Mouse (Mus musculus) limb, embryonic 14.5 days (tissue): ENCODE measurements at regions not wholly inside any gene's neighbourhood (a gene's known extent, or its start where the extent isn't known, plus 50 kb on each side); places are given as distances from the start of the nearest gene placed in this dataset.

Experiments used
- ATAC-seq: fragments of 200-750 bp; cut with Nextera tagmentation; 2 replicates; pipeline ENCODE4 v1.8.0; 2017; ENCODE audit warnings: low read depth, moderate number of reproducible peaks, moderate TSS enrichment; ENCODE audit not compliant: low FRiP score
- DNase-seq: peaks from one replicate; pipeline ENCODE4 v3.0.0-alpha.2; 2015; ENCODE audit warnings: low spot score
- H3K27ac ChIP-seq: fragments of 300-500 bp; sonication (generic); replicated peaks from 2 replicates; pipeline ENCODE4 v1.5.1; 2014; ENCODE audit warnings: low read depth, mild to moderate bottlenecking, low read length, moderate library complexity, mixed read lengths
- H3K27me3 ChIP-seq: fragments of 300-500 bp; sonication (generic); 2 replicates; pipeline ENCODE4 v1.6.1; 2014; ENCODE audit warnings: low read length, mixed read lengths; ENCODE audit not compliant: control insufficient read depth, insufficient read depth
- H3K36me3 ChIP-seq: fragments of 300-500 bp; sonication (generic); 2 replicates; pipeline ENCODE4 v1.6.1; 2014; ENCODE audit warnings: mild to moderate bottlenecking, low read length, moderate library complexity, mixed read lengths; ENCODE audit not compliant: control insufficient read depth, insufficient read depth
- H3K4me1 ChIP-seq: fragments of 300-500 bp; sonication (generic); 2 replicates; pipeline ENCODE4 v1.6.1; 2014; ENCODE audit warnings: antibody characterized with exemption, low read length, mixed read lengths; ENCODE audit not compliant: control insufficient read depth, insufficient read depth
- H3K4me2 ChIP-seq: fragments of 300-500 bp; sonication (generic); replicated peaks from 2 replicates; pipeline ENCODE4 v1.6.1; 2014; ENCODE audit warnings: low read depth, mild to moderate bottlenecking, low read length, moderate library complexity; ENCODE audit not compliant: severe bottlenecking
- H3K4me3 ChIP-seq: fragments of 300-500 bp; sonication (generic); replicated peaks from 2 replicates; pipeline ENCODE4 v1.5.1; 2014; ENCODE audit warnings: low read length
- H3K9ac ChIP-seq: fragments of 300-500 bp; sonication (generic); 2 replicates; pipeline ENCODE4 v1.6.1; 2014; ENCODE audit warnings: mild to moderate bottlenecking, low read depth, low read length, moderate library complexity; ENCODE audit not compliant: severe bottlenecking
- H3K9me3 ChIP-seq: fragments of 300-500 bp; sonication (generic); 2 replicates; pipeline ENCODE4 v1.6.1; 2016; ENCODE audit warnings: low read length; ENCODE audit not compliant: control insufficient read depth
- POLR2A ChIP-seq: fragments of 200-500 bp; IDR thresholded peaks from 2 replicates; pipeline ENCODE4 v1.8.0; 2012; ENCODE audit warnings: inconsistent platforms, mild to moderate bottlenecking, moderate library complexity, borderline replicate concordance; ENCODE audit not compliant: insufficient read depth, insufficient read length; ENCODE audit errors: extremely low read depth
- WGBS: fragments of 180-500 bp; shearing (Covaris S2); extraction: QIAGEN DNeasy Blood & Tissue Kit; methylation state at CpG from one replicate; pipeline ENCODE4 v1.1.7; 2014; 5-methylcytosine and 5-hydroxymethylcytosine counted together

DNA sequence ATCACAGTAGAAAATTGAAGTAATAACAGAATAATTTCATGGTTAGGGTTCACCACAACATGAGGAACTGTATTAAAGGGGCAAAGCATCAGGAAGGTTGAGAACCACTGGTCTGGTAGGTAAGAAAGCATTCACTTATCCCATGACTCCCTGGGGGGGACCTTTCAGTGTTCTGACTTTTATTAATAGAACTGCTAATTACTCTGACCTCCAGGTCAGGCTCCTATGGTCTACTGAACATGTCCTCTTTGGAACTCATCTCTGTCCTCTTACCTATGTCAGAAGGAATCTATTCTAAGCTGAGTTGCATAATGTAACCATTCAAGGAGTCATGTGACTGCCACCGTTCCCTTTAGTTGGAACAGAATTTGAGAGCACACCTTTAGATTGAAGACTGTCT lies 65.3 kb upstream of the Igfbp5 start:
- H3K36me3 ChIP-seq = no peaks in the 10 kb centered on the region
- peaks cover 3% of the 10 kb centered on the region for H3K4me1 ChIP-seq
- no peak for TF ChIP-seq POLR2A
- no peak overlapping the region for H3K4me2 ChIP-seq
- no peak overlapping the region for H3K4me3 ChIP-seq
- no peaks in the 10 kb centered on the region for H3K27me3 ChIP-seq
- no peak overlapping the region for H3K9ac ChIP-seq
- no peak overlapping the region for H3K27ac ChIP-seq
- no peak for DNase-seq
- ATAC-seq = no peak
- no peaks in the 10 kb centered on the region for H3K9me3 ChIP-seq
- 94% methylated on average over 1 of the region's 1 CpGs for WGBS

DNA sequence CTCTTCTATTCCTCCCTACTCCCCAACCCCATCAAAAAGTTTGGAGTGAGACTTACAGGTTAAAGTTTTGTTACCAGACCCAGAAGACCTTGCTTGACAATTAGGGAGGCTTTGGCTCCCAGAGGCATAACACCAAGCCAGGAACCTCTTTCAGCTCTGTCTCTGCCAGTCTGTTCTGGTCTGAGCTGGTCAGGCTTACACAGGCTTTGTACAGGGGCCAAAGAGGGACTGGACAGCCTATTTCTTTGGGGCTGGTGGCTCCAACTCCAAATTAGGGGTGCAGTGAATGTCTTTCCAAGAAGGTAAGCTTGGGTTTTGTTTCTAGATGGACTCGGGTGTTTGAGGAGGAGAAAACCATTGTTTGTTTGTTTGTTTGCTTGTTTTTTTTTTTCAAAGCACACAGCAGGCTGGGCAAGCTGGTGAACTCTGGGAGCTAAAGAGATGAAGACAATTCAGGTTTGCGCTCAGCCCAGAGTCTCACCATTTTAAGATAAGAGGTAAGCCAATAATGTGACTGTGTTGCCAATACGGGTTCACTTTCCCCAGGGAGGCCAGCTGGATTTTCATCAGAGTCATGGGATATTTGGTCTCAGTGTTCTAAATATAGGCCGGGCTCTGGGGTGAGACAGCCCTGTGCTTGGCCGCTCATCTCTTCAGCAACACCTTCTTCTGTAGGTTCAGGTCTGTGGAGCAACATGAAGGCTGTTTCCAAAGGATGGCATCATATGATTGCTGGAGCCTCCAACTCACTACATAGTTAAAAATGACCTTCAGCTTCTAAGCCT lies 62.2 kb upstream of the Igfbp5 start:
- Histone ChIP-seq H3K27ac (no peak overlapping the region), H3K9ac (no peak overlapping the region), H3K4me1 (no peaks in the 10 kb centered on the region; the same call in 1 of the 2 replicates), H3K9me3 (no peaks in the 10 kb centered on the region), H3K4me2 (no peak overlapping the region), H3K27me3 (no peaks in the 10 kb centered on the region), H3K4me3 (no peak overlapping the region), H3K36me3 (no peaks in the 10 kb centered on the region)
- no peak for ATAC-seq
- DNase-seq = no peak
- WGBS = 81% methylated on average over 5 of the region's 5 CpGs
- TF ChIP-seq POLR2A = no peak

DNA sequence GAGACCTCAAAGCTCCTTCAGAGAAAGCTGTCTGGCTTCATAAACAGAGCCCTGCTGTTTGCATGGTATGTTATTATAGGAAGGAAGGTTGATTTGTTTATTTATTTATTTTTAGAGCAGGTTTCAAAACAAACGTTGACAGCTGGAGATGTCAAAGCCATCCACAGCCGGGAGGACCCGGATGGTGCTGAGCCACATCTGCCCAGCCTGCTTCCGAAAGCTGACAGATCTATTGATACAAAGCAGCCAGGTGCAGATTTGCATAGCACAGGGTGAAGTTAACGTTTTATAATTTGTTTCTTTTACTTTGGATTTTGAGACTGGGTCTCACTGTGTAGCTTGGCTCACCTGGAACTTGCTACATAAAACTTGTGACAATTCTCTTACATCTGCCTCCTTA lies 61.5 kb upstream of the Igfbp5 start:
- H3K27ac ChIP-seq = no peak overlapping the region
- ATAC-seq (no peak), DNase-seq (no peak)
- no peak overlapping the region for H3K4me3 ChIP-seq
- H3K27me3 ChIP-seq = no peaks in the 10 kb centered on the region
- no peaks in the 10 kb centered on the region for H3K9me3 ChIP-seq
- no peaks in the 10 kb centered on the region for H3K36me3 ChIP-seq
- no peak overlapping the region for H3K4me2 ChIP-seq
- H3K9ac ChIP-seq = no peak overlapping the region
- no peaks in the 10 kb centered on the region; the same call in 1 of the 2 replicates for H3K4me1 ChIP-seq
- TF ChIP-seq POLR2A = no peak
- WGBS = 51% methylated on average over 5 of the region's 5 CpGs

DNA sequence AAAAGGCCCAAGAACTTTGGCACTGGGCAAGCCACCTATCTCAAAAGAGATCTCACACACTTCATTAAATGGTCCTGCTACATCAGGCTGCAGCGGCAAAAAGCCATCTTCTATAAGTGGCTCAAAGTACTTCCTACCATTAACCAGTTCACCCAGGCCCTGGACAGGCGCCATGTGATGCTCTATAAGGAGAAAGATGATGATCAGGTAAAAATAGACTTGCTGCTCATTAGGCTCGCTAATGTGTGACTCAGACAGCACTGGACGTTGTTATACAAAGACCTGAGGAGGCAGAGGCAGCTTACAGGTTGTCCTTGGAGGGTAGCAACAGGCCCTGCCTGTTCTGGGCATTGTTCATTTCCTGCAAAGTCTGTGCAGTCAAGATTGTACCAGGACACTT lies 60.4 kb upstream of the Igfbp5 start:
- WGBS = 78% methylated on average over 4 of the region's 4 CpGs

DNA sequence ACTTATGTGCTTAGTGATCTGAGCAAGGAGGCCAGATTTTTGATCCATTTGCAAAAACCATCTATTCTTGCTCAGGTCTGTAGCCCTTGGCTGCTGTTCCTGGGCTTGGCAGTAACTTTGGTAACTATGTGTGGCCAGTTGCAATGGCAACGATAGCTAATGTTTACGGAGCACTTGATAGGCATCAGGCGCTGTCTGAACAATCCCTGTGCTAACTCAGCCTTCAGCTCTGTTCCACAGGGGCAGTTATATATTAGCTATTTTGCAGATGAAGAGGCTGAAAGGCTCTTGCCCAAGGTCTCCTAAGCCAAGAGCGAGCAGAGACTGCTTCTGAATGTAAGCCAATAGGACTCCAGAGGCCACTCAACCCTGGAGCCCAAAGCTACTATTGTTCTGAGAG lies 55.1 kb upstream of the Igfbp5 start:
- TF ChIP-seq POLR2A = no peak

More for the DNA sequence above, 60.4 kb upstream of the Igfbp5 start:
- Histone ChIP-seq H3K9me3 (no peaks in the 10 kb centered on the region), H3K9ac (no peak overlapping the region), H3K36me3 (no peaks in the 10 kb centered on the region), H3K27ac (no peak overlapping the region), H3K4me3 (no peak overlapping the region), H3K4me1 (no peaks in the 10 kb centered on the region; the same call in 1 of the 2 replicates), H3K27me3 (no peaks in the 10 kb centered on the region), H3K4me2 (no peak overlapping the region)
- no peak for ATAC-seq
- no peak for DNase-seq
- no peak for TF ChIP-seq POLR2A

More for the DNA sequence above, 55.1 kb upstream of the Igfbp5 start:
- H3K9ac ChIP-seq = no peak overlapping the region
- H3K27ac ChIP-seq = no peak overlapping the region
- ATAC-seq (no peak), DNase-seq (peak; percentile 13)
- H3K4me1 ChIP-seq = no peaks in the 10 kb centered on the region
- no peaks in the 10 kb centered on the region for H3K27me3 ChIP-seq
- no peak overlapping the region for H3K4me3 ChIP-seq
- 72% methylated on average over 4 of the region's 4 CpGs for WGBS
- H3K9me3 ChIP-seq = no peaks in the 10 kb centered on the region
- H3K4me2 ChIP-seq = no peak overlapping the region
- no peaks in the 10 kb centered on the region for H3K36me3 ChIP-seq
